Mouse (Mus musculus) embryonic fibroblast, embryonic 13.5 days (primary cell): Measurements from ENCODE around the gene Fam169a.

Experiments used
- CTCF ChIP-seq: IDR thresholded peaks from 2 replicates; pipeline ENCODE4 v1.5.1; 2011; ENCODE audit warnings: mild to moderate bottlenecking, control low read depth, low read length, moderate library complexity, borderline replicate concordance; ENCODE audit not compliant: insufficient read depth
- POLR2A ChIP-seq: IDR thresholded peaks from 2 replicates; pipeline ENCODE4 v1.6.1; 2011; ENCODE audit warnings: low read depth, mild to moderate bottlenecking, control low read depth, low read length, moderate library complexity

DNA sequence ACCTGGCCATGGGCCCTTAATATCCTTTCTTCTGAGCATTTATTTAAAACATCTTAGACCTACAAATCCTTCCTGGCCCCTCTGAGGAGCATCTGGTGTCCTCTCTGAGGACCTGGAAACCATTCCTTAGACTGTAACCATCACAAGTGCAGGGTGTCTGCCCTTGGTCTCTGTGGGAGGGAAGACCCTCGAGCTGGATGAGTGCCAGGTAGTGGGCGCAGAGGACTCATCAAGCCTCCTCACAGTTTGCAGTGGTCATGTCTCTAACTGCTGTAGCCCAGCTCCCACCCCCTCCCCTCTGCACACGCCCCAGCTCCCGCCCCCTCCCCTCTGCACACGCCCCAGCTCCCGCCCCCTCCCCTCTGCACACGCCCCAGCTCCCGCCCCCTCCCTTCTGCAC, 6.8 kb upstream of the Fam169a start:
- no peak for TF ChIP-seq POLR2A
- no peak for TF ChIP-seq CTCF
